Mouse (Mus musculus) stomach, postnatal 0 days (tissue): ENCODE measurements around the gene Usp30.

ENCODE experiments used
- CTCF ChIP-seq: IDR thresholded peaks from 2 replicates; pipeline ENCODE4 v1.5.1; 2016; ENCODE audit warnings: antibody characterized with exemption, low read depth, mild to moderate bottlenecking, moderate library complexity
- EP300 ChIP-seq: optimal IDR thresholded peaks from 2 replicates; pipeline ENCODE3; 2016; ENCODE audit warnings: antibody characterized with exemption

GRCm38 (mm10) chr5:114131521-114131840 is 66.2 kb downstream of the Usp30 start:
- TF ChIP-seq CTCF = 0 out of 2 replicates have a peak, but pooled peaks have one; percentile 10
- no peak for TF ChIP-seq EP300
